In the genomic region with DNA sequence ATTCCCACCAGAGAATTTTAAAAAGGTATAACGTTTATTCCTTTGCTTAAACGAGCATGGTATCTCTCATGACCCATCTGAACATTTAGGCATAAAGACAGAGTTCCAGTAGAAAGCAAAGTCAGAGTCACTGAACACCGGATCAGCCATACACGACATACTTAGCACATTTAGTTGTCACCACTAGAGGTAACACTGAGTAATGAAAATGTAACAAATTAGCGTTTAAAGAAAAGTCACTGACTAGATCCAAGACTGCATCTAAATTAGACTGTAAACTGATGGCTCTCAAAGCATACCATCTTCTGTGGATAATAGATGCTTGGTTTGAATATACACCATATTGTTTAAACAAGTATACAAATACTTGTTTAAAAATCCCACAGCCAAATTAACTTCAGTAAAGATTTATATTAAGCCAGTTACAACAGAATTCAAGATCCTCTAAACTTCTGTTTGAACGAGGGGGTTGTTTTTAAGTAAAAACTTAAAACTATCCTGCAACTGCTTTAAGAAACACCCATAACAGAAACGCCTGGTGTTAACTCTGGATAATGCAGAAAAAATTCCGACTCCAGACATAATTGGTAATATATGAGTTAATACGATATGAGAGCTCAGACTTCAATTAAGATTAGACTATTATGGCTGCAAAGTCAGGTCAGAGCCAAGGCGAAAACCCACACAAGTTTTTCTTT, we compare ENCODE assay signal across 8 mouse cellular contexts. TPM values are rescaled to one million over a fixed set of nuclear protein-coding genes. Genes with fewer than 3 reads are reported as not detected.
A peak's percentile ranks its signal among the peaks of the same experiment; 100 is the strongest.
DNase-seq lines count a peak whose midpoint lies in the region; ATAC-seq lines count a peak whose summit lies in the region.

No protein-coding gene starts in this region.

- DNase-seq in embryo, embryonic 10.5 days (ENCODE audit: low spot score) = peak; percentile 10
- no peak for DNase-seq in embryo, embryonic 11 days
- DNase-seq in A20 (ENCODE audit: low read depth, low spot score) = peak; percentile 68
- DNase-seq in large intestine, adult 2 months (ENCODE audit: low read depth, low spot score) = peak; percentile 7
- peak; percentile 23 for DNase-seq in retina, embryonic 14.5 days (ENCODE audit: low spot score)
- DNase-seq in kidney, postnatal 25 days = no peak

- WGBS in embryonic facial prominence, embryonic 13.5 days = 29% methylated on average over 10 of the region's 10 CpGs
- WGBS in large intestine, adult 2 months = 11% methylated on average over 10 of the region's 10 CpGs

- peak overlapping the region; percentile 67 for H3K4me3 ChIP-seq in embryonic facial prominence, embryonic 13.5 days

- peaks cover 9% of the 10 kb centered on the region; the same call in 1 of the 2 replicates for H3K4me1 ChIP-seq in embryonic facial prominence, embryonic 13.5 days

- peak overlapping the region; percentile 84 for H3K4me2 ChIP-seq in embryonic facial prominence, embryonic 13.5 days

- H3K27me3 ChIP-seq in embryonic facial prominence, embryonic 13.5 days = no peaks in the 10 kb centered on the region

- peaks cover 17% of the 10 kb centered on the region for H3K36me3 ChIP-seq in embryonic facial prominence, embryonic 13.5 days

- H3K9ac ChIP-seq in embryonic facial prominence, embryonic 13.5 days = peak overlapping the region; percentile 76

- no peak for ATAC-seq in embryonic facial prominence, embryonic 13.5 days (ENCODE audit: insufficient number of reproducible peaks, insufficient read depth, low FRiP score, low TSS enrichment, low read depth)
- ATAC-seq in cerebellum, adult (ENCODE audit: insufficient number of reproducible peaks, low FRiP score, low TSS enrichment) = no peak

- no peak overlapping the region for H3K27ac ChIP-seq in embryonic facial prominence, embryonic 13.5 days

- no peaks in the 10 kb centered on the region for H3K9me3 ChIP-seq in embryonic facial prominence, embryonic 13.5 days

RNA-seq across cellular contexts. Expression of a gene that starts 1.2 kb away (rescaled TPM):
- 42.4 and 46.9 TPM in 2 replicates for polyA plus RNA-seq in embryonic facial prominence, embryonic 13.5 days (2015; fragmentation: Nextera tagmentation; extraction: Ambion mirVana)
- polyA plus RNA-seq in large intestine, adult 2 months (2012; rRNA removed) = 1.7 and 1.9 TPM in 2 replicates

RNA-seq across cellular contexts. Expression of a gene that starts 1.7 kb away (rescaled TPM):
- polyA plus RNA-seq in embryonic facial prominence, embryonic 13.5 days (2015; fragmentation: Nextera tagmentation; extraction: Ambion mirVana) = 50.9 and 52.3 TPM in 2 replicates
- polyA plus RNA-seq in large intestine, adult 2 months (2012; rRNA removed) = 40.6 and 78.6 TPM in 2 replicates

RNA-seq across cellular contexts. Expression of a gene that starts 36.5 kb away (rescaled TPM):
- polyA plus RNA-seq in embryonic facial prominence, embryonic 13.5 days (2015; fragmentation: Nextera tagmentation; extraction: Ambion mirVana) = 185 and 187 TPM in 2 replicates
- polyA plus RNA-seq in large intestine, adult 2 months (2012; rRNA removed) = 7.2 and 7.4 TPM in 2 replicates

Comparison
In these comparisons a context has a peak if more than half of its experiments do, and no peak if none do; other contexts are left out.
1. DNase-seq: peak in embryo, embryonic 10.5 days (single experiment), A20 (single experiment), large intestine, adult 2 months (single experiment) and retina, embryonic 14.5 days (single experiment); none in embryo, embryonic 11 days (single experiment) and kidney, postnatal 25 days (0 of 2).
2. RNA of a gene that starts 1.2 kb away (polyA plus RNA-seq): 42.4 to 46.9 TPM in embryonic facial prominence, embryonic 13.5 days; 1.7 to 1.9 TPM in large intestine, adult 2 months; every median in the first group is over 10 times any median in the second.
3. RNA of a gene that starts 36.5 kb away (polyA plus RNA-seq): 185 to 187 TPM in embryonic facial prominence, embryonic 13.5 days; 7.2 to 7.4 TPM in large intestine, adult 2 months; every median in the first group is over 10 times any median in the second.